Mouse (Mus musculus): ENCODE measurements at regions not wholly inside any gene's neighbourhood (a gene's known extent, or its start where the extent isn't known, plus 50 kb on each side); places are given as distances from the start of the nearest gene placed in this dataset.

DNA sequence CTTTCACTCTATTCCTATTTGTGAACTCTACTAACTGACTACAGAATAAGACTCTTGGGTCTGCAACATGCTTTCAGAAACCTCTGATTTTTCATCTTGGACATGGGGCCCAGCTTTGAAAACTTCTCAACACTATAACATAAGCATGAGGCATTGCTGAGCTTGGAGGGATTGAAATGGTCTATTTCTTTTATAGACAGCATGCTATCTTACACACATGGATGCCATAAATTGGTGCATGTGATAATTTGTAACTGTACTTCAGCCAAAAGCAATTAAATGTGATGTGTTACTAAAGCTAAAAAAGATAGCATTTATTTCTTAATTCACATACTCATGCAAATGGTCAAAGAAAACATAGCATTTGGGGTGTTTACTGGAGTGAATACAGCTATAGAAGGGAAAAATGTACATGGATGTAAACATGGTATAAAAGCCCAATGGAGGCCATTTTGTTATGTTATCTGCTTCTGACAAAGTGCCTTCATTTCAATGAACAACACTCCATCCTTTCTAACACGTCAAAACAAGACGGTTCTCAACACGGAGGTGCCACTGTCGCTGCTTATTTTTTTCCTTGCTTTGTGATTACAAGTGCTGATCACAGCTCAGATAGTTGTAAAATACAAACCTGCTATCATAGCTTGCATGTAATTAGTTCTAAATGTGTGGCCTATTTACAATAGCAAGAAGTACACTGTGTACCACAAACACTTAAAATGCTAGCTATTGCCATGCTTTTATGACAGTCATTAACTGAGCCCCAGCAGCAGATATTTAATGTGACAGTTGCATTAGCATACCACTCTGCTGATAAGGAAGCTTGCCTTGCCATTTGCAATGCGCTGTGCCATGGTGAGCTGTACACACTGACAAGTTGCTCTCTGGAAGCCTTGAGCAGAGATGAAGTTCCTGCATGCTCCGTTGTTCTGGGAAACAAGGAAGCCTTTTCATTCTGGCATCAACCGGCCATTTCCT lies 267.9 kb upstream of the Veph1 start:
- Histone ChIP-seq H3K4me3 (ENCODE audit: insufficient read depth, low read depth, low read length) (no peak overlapping the region), H3K4me1 (ENCODE audit: control insufficient read depth, insufficient read depth, low read length) (no peaks in the 10 kb centered on the region), H3K27ac (ENCODE audit: insufficient read depth, low read depth, low read length) (no peak overlapping the region)
- no peak for TF ChIP-seq CTCF (IDR thresholded peaks at IDR 0.05; ENCODE audit: insufficient read depth, low read depth, low read length)
- TF ChIP-seq POLR2A (IDR thresholded peaks at IDR 0.05; ENCODE audit: insufficient read depth, low read depth, low read length) = no peak
- 43% methylated on average over 7 of the region's 7 CpGs for WGBS

DNA sequence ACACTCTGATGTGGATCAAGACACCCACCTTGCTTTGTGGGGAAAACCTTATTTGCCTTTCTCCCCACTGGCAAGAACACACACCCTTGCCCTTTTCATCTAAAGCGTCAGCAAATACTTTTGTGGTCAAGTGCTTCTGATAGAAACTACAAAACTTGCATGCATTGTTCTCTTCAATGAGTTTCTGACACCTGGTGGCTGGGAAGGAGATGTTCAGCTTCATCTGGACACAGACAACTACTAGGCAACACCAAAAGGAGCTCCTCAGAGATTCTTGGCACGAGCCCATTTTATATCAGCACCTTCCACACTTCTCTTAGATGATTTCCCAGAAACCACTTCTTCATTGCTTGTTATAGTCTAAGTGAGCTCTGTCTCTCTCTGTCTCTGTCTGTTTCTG lies 266.7 kb upstream of the Veph1 start:
- TF ChIP-seq POLR2A (IDR thresholded peaks at IDR 0.05; ENCODE audit: insufficient read depth, low read depth, low read length) (no peak), CTCF (IDR thresholded peaks at IDR 0.05; ENCODE audit: insufficient read depth, low read depth, low read length) (no peak)
- no peak overlapping the region for H3K4me3 ChIP-seq (ENCODE audit: insufficient read depth, low read depth, low read length)
- H3K4me1 ChIP-seq (ENCODE audit: control insufficient read depth, insufficient read depth, low read length) = no peaks in the 10 kb centered on the region
- no peak overlapping the region for H3K27ac ChIP-seq (ENCODE audit: insufficient read depth, low read depth, low read length)
- WGBS = 86% methylated on average over 2 of the region's 2 CpGs

- Histone ChIP-seq H3K27ac (ENCODE audit: insufficient read depth, low read depth, low read length) (no peak overlapping the region), H3K4me1 (ENCODE audit: control insufficient read depth, insufficient read depth, low read length) (no peaks in the 10 kb centered on the region), H3K4me3 (ENCODE audit: insufficient read depth, low read depth, low read length) (no peak overlapping the region)
- 100% methylated on average over 1 of the region's 1 CpGs for WGBS
- TF ChIP-seq POLR2A (IDR thresholded peaks at IDR 0.05; ENCODE audit: insufficient read depth, low read depth, low read length) (no peak), CTCF (IDR thresholded peaks at IDR 0.05; ENCODE audit: insufficient read depth, low read depth, low read length) (no peak)
These were observed 258.9 kb upstream of the Veph1 start for GRCm38 (mm10) chr3:66555538-66555937.

DNA sequence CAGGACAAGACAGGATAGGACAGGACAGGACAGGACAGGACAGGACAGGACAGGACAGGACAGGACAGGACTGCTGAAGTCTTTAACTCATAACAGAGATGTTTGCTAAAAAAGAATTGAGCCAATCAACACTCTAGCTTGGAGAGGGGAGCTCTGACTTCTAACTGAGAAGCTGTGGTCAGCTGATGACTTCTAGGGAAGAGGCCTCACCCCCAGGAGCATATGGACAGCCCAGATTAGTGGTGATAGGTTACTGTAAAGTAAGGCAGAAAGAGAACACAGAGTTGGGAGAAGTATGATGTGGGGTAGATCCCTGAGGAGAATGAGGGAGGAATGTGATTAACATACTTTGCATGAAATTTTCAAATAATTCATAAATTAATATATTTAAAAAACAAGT lies 254.3 kb upstream of the Veph1 start:
- TF ChIP-seq CTCF (IDR thresholded peaks at IDR 0.05; ENCODE audit: insufficient read depth, low read depth, low read length) = no peak
- TF ChIP-seq POLR2A (IDR thresholded peaks at IDR 0.05; ENCODE audit: insufficient read depth, low read depth, low read length) = no peak
- no peaks in the 10 kb centered on the region for H3K4me1 ChIP-seq (ENCODE audit: control insufficient read depth, insufficient read depth, low read length)
- no peak overlapping the region for H3K27ac ChIP-seq (ENCODE audit: insufficient read depth, low read depth, low read length)
- no peak overlapping the region for H3K4me3 ChIP-seq (ENCODE audit: insufficient read depth, low read depth, low read length)

DNA sequence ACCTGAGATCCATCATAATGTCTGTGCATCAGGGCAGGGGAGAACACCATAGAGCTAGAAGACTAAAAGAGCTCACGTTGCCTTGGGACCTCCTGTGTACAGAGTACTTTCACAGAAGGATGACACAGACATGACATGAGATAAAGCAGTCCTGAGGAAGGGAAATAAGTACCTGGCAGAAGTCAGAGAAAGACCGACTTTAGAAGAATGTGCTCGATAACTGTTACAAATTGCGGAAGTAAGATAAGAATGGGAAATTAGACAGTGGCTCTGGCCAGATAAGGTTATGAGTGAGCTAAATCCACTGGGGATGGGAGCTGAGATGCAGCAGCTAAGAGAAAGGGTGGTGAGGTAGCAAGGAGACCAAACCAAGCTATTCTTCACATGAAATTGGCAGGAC lies 249.9 kb upstream of the Veph1 start:
- TF ChIP-seq POLR2A (IDR thresholded peaks at IDR 0.05; ENCODE audit: insufficient read depth, low read depth, low read length) (no peak), CTCF (IDR thresholded peaks at IDR 0.05; ENCODE audit: insufficient read depth, low read depth, low read length) (no peak)
- H3K27ac ChIP-seq (ENCODE audit: insufficient read depth, low read depth, low read length) = no peak overlapping the region
- H3K4me3 ChIP-seq (ENCODE audit: insufficient read depth, low read depth, low read length) = no peak overlapping the region
- WGBS = 90% methylated on average over 4 of the region's 4 CpGs
- H3K4me1 ChIP-seq (ENCODE audit: control insufficient read depth, insufficient read depth, low read length) = no peaks in the 10 kb centered on the region

GRCm38 (mm10) chr3:66544139-66544933 lies 247.7 kb upstream of the Veph1 start:
- Histone ChIP-seq H3K27ac (ENCODE audit: insufficient read depth, low read depth, low read length) (no peak overlapping the region), H3K4me1 (ENCODE audit: control insufficient read depth, insufficient read depth, low read length) (no peaks in the 10 kb centered on the region), H3K4me3 (ENCODE audit: insufficient read depth, low read depth, low read length) (no peak overlapping the region)
- 73% methylated on average over 5 of the region's 5 CpGs for WGBS
- no peak for TF ChIP-seq CTCF (IDR thresholded peaks at IDR 0.05; ENCODE audit: insufficient read depth, low read depth, low read length)
- TF ChIP-seq POLR2A (IDR thresholded peaks at IDR 0.05; ENCODE audit: insufficient read depth, low read depth, low read length) = no peak

- no peak for TF ChIP-seq POLR2A (IDR thresholded peaks at IDR 0.05; ENCODE audit: insufficient read depth, low read depth, low read length)
- TF ChIP-seq CTCF (IDR thresholded peaks at IDR 0.05; ENCODE audit: insufficient read depth, low read depth, low read length) = no peak
- 83% methylated on average over 3 of the region's 3 CpGs for WGBS
These were observed 246.2 kb upstream of the Veph1 start for GRCm38 (mm10) chr3:66542865-66543264.

DNA sequence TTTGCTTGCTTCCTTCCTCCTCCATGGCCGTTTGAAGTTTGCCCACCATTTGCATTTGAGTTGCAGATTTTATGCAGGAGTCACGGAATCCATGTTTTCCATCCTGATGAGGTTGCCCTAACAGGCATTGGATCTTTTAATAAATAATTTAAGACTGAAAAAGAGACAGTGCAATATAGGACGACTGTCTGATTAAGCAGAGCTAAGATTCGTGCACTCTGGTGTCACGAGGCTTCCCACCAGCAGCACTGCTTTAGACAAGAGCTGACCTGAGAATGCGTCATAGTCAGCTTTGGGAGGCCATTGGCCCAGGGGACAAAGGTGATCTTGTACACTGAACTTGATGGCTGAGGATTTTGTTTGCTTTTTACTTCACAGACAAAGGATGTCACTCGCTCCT lies 241.3 kb upstream of the Veph1 start:
- TF ChIP-seq CTCF (IDR thresholded peaks at IDR 0.05; ENCODE audit: insufficient read depth, low read depth, low read length) (no peak), POLR2A (IDR thresholded peaks at IDR 0.05; ENCODE audit: insufficient read depth, low read depth, low read length) (no peak)
- no peak overlapping the region for H3K27ac ChIP-seq (ENCODE audit: insufficient read depth, low read depth, low read length)
- 82% methylated on average over 7 of the region's 7 CpGs for WGBS

More at GRCm38 (mm10) chr3:66542865-66543264, 246.2 kb upstream of the Veph1 start:
- Histone ChIP-seq H3K4me1 (ENCODE audit: control insufficient read depth, insufficient read depth, low read length) (no peaks in the 10 kb centered on the region), H3K4me3 (ENCODE audit: insufficient read depth, low read depth, low read length) (no peak overlapping the region), H3K27ac (ENCODE audit: insufficient read depth, low read depth, low read length) (no peak overlapping the region)

More for the DNA sequence above, 241.3 kb upstream of the Veph1 start:
- peaks cover 2% of the 10 kb centered on the region; the same call in 1 of the 2 replicates for H3K4me1 ChIP-seq (ENCODE audit: control insufficient read depth, insufficient read depth, low read length)
- H3K4me3 ChIP-seq (ENCODE audit: insufficient read depth, low read depth, low read length) = no peak overlapping the region
